ENCODE assay signal across 9 mouse cellular contexts in genomic region chr3:68646387-68647130, GRCm38 (mm10). TPM values are rescaled to one million over a fixed set of nuclear protein-coding genes. Genes with fewer than 3 reads are reported as not detected.
DNase-seq lines count a peak whose midpoint lies in the region; ATAC-seq and TF ChIP-seq lines count a peak whose summit lies in the region.
"Had no signal": no experiment of that assay in that cellular context is flagged by ENCODE, and none has a peak within 500 bp of the region (broad histone marks: within the 10 kb centered on the region; RNA-seq: fewer than 3 reads in every experiment).

No protein-coding gene starts in this region.

- H3K36me3 ChIP-seq in kidney, adult 2 months (ENCODE audit: control insufficient read depth, insufficient read depth, low read length) = no peaks in the 10 kb centered on the region
- H3K36me3 ChIP-seq in kidney, embryonic 14.5 days (ENCODE audit: control insufficient read depth, insufficient read depth, low read length) = no peaks in the 10 kb centered on the region
- H3K36me3 ChIP-seq: limb, embryonic 15.5 days had no signal

- no peak for TF ChIP-seq POLR2A in kidney, adult 2 months (IDR thresholded peaks at IDR 0.05; ENCODE audit: low read depth, low read length)

- no peak for ATAC-seq in kidney, embryonic 14.5 days (ENCODE audit: low FRiP score, low TSS enrichment)
- ATAC-seq in monocyte, adult 5-6 weeks (replicated peaks; ENCODE audit: insufficient number of reproducible peaks, low FRiP score, low TSS enrichment, poor library complexity, severe bottlenecking) = 0 out of 2 replicates have a peak, but pooled peaks have one; percentile 43

- no peaks in the 10 kb centered on the region for H3K4me1 ChIP-seq in kidney, adult 2 months (ENCODE audit: control insufficient read depth, insufficient read depth, low read length)
- 0 out of 2 replicates have a peak, but pooled peaks cover 5% of the 10 kb centered on the region for H3K4me1 ChIP-seq in kidney, embryonic 14.5 days (ENCODE audit: control insufficient read depth, insufficient read depth, low read length)
- H3K4me1 ChIP-seq: limb, embryonic 15.5 days had no signal

- no peak overlapping the region for H3K4me2 ChIP-seq in kidney, embryonic 14.5 days (replicated peaks; ENCODE audit: low read depth, low read length)
- H3K4me2 ChIP-seq: limb, embryonic 15.5 days had no signal

- H3K9ac ChIP-seq in kidney, embryonic 14.5 days (ENCODE audit: low read depth, low read length) = no peak overlapping the region
- H3K9ac ChIP-seq: limb, embryonic 15.5 days had no signal

- no peak overlapping the region for H3K4me3 ChIP-seq in kidney, adult 2 months (ENCODE audit: insufficient read depth, low read depth, low read length)
- no peak overlapping the region for H3K4me3 ChIP-seq in kidney, embryonic 14.5 days (ENCODE audit: low read length)
- H3K4me3 ChIP-seq: limb, embryonic 15.5 days had no signal

- no peak for DNase-seq in kidney, adult 2 months
- DNase-seq in CD4-positive helper T cell, adult 2 months (ENCODE audit: low read depth, low spot score) = peak; percentile 41
- DNase-seq in gastrocnemius, postnatal 25 days = peak; percentile 18
- no peak for DNase-seq in neural tube, embryonic 10.5 days (ENCODE audit: extremely low spot score, low spot score)
- no peak for DNase-seq in urinary bladder, postnatal 25 days (ENCODE audit: low spot score)
- no peak for DNase-seq in adrenal gland, adult 8-10 months

- H3K27ac ChIP-seq in kidney, adult 2 months (ENCODE audit: insufficient read depth, low read depth, low read length) = no peak overlapping the region
- H3K27ac ChIP-seq in kidney, embryonic 14.5 days (ENCODE audit: low read depth, low read length) = no peak overlapping the region
- H3K27ac ChIP-seq: limb, embryonic 15.5 days had no signal

- H3K9me3 ChIP-seq in kidney, embryonic 14.5 days (ENCODE audit: control insufficient read depth, low read length) = 0 out of 2 replicates have a peak, but pooled peaks cover 4% of the 10 kb centered on the region
- H3K9me3 ChIP-seq: limb, embryonic 15.5 days had no signal

- H3K27me3 ChIP-seq in kidney, adult 2 months (replicated peaks; ENCODE audit: control insufficient read depth, insufficient read depth, low read length) = no peaks in the 10 kb centered on the region
- no peaks in the 10 kb centered on the region for H3K27me3 ChIP-seq in kidney, embryonic 14.5 days (ENCODE audit: control insufficient read depth, insufficient read depth, low read length)
- H3K27me3 ChIP-seq: limb, embryonic 15.5 days had no signal

- TF ChIP-seq CTCF in kidney, adult 2 months (conservative IDR thresholded peaks at IDR 0.05; ENCODE audit: insufficient read depth, insufficient read length, low read depth, low read length) = peak; percentile 33; the same call in 1 of the 2 replicates

- WGBS in kidney, adult 2 months = 79% methylated on average over 6 of the region's 6 CpGs
- 81% methylated on average over 6 of the region's 6 CpGs for WGBS in kidney, embryonic 14.5 days

RNA-seq across cellular contexts. Expression of gene Il12a, which starts 43.9 kb away (rescaled TPM):
- polyA plus RNA-seq in kidney, adult 2 months (2012; rRNA removed) = 0.27 and 0.39 TPM in 2 replicates
- 0.20 and 0.47 TPM in 2 replicates for polyA plus RNA-seq in kidney, embryonic 14.5 days (2014; fragmentation: Nextera tagmentation; extraction: Ambion mirVana)
- total RNA-seq in gastrocnemius, postnatal 25 days (2021) = 1 to 10 TPM; 5.4 to 5.5 TPM
- 2.3 TPM in 1 of 3 replicates, not detected in the others for total RNA-seq in monocyte, adult 5-6 weeks (2017)
- total RNA-seq in adrenal gland, adult 8-10 months (2022) = 1 to 10 TPM in 1 of 4 experiments, under 1 TPM in 2, not detected in 1; 0.55 to 1.0 (median 0.67) TPM

Comparison
In these comparisons a context has a peak if more than half of its experiments do, and no peak if none do; other contexts are left out.
1. DNase-seq: peak in CD4-positive helper T cell, adult 2 months (single experiment) and gastrocnemius, postnatal 25 days (single experiment); none in kidney, adult 2 months (single experiment), neural tube, embryonic 10.5 days (single experiment), urinary bladder, postnatal 25 days (single experiment) and adrenal gland, adult 8-10 months (single experiment).